Comparison of ENCODE assay signal across 22 mouse cellular contexts in the genomic region with DNA sequence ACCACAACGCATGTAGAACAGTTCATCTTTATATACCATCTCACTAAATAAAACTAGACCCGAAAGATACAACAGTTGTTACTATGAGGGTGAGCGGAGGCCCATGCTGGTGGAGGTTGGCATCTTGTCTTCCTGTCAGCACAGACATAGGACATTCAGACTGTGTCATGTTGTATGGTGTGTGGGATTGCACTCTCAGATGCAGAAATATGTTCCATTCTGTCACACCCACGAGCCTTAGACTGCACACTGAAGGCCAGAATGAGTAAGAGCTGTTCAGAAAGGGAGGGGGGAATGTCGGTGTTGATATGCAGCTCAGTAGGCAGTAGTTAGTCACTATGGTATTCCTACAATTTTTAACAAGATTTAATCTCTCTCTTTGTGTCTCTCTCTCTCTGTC. TPM values are rescaled to one million over a fixed set of nuclear protein-coding genes. Genes with fewer than 3 reads are reported as not detected.
DNase-seq lines count a peak whose midpoint lies in the region; ATAC-seq and TF ChIP-seq lines count a peak whose summit lies in the region.
"Had no signal": no experiment of that assay in that cellular context is flagged by ENCODE, and none has a peak within 500 bp of the region (broad histone marks: within the 10 kb centered on the region; RNA-seq: fewer than 3 reads in every experiment).

No protein-coding gene starts in this region.

- no peak overlapping the region for H3K9ac ChIP-seq in stomach, postnatal 0 days (ENCODE audit: low read length)
- H3K9ac ChIP-seq: forebrain, embryonic 12.5 days; heart, embryonic 15.5 days; limb, embryonic 12.5 days; liver, embryonic 13.5 days; lung, embryonic 15.5 days; midbrain, embryonic 15.5 days had no signal

- H3K4me1 ChIP-seq in stomach, postnatal 0 days (replicated peaks; ENCODE audit: control insufficient read depth, insufficient read depth) = no peaks in the 10 kb centered on the region
- H3K4me1 ChIP-seq: forebrain, embryonic 12.5 days; heart, embryonic 15.5 days; limb, embryonic 12.5 days; liver, embryonic 13.5 days; lung, embryonic 15.5 days had no signal

- TF ChIP-seq EP300 in stomach, postnatal 0 days (optimal IDR thresholded peaks at IDR 0.05) = no peak

- H3K27me3 ChIP-seq in stomach, postnatal 0 days (ENCODE audit: control insufficient read depth, insufficient read depth, low read length) = no peaks in the 10 kb centered on the region
- H3K27me3 ChIP-seq: forebrain, embryonic 12.5 days; heart, embryonic 15.5 days; limb, embryonic 12.5 days; liver, embryonic 13.5 days; lung, embryonic 15.5 days; midbrain, embryonic 15.5 days had no signal

- no peak for TF ChIP-seq CTCF in stomach, postnatal 0 days (IDR thresholded peaks at IDR 0.05; ENCODE audit: low read depth)

- ATAC-seq in stomach, postnatal 0 days (ENCODE audit: low FRiP score, low TSS enrichment) = no peak
- ATAC-seq: midbrain, embryonic 15.5 days had no signal

- H3K9me3 ChIP-seq in stomach, postnatal 0 days (ENCODE audit: control insufficient read depth, low read length) = no peaks in the 10 kb centered on the region
- H3K9me3 ChIP-seq: forebrain, embryonic 12.5 days; heart, embryonic 15.5 days; limb, embryonic 12.5 days; liver, embryonic 13.5 days; lung, embryonic 15.5 days; midbrain, embryonic 15.5 days had no signal

- H3K4me2 ChIP-seq in stomach, postnatal 0 days (replicated peaks; ENCODE audit: low read depth) = no peak overlapping the region
- H3K4me2 ChIP-seq: forebrain, embryonic 12.5 days; heart, embryonic 15.5 days; limb, embryonic 12.5 days; liver, embryonic 13.5 days; lung, embryonic 15.5 days; midbrain, embryonic 15.5 days had no signal

- H3K4me3 ChIP-seq in stomach, postnatal 0 days (ENCODE audit: low read depth, low read length) = no peak overlapping the region
- H3K4me3 ChIP-seq: forebrain, embryonic 12.5 days; gastrocnemius, adult 2 months; heart, embryonic 15.5 days; limb, embryonic 12.5 days; liver, embryonic 13.5 days; lung, embryonic 15.5 days; midbrain, embryonic 15.5 days had no signal

- DNase-seq in right cerebral cortex, adult 18-20 months = peak; percentile 73
- DNase-seq in right cerebral cortex, postnatal 4 days = no peak
- DNase-seq in gonadal fat pad, adult 2 months (ENCODE audit: low read depth) = peak; percentile 14
- DNase-seq in left cerebral cortex, postnatal 14 days (ENCODE audit: low spot score in 2 of 2) = peak; percentile 29 to 80
- DNase-seq in kidney, adult 11 months = no peak
- no peak for DNase-seq in stomach, postnatal 0 days (ENCODE audit: low spot score)
- no peak for DNase-seq in urinary bladder, postnatal 14 days (ENCODE audit: low spot score)
- DNase-seq: cerebellum, adult 9-11 months; gastrocnemius, adult 2 months; heart, adult 18-20 months; kidney, adult 2 months; kidney, postnatal 25 days; liver, embryonic 13.5 days; thymus, adult 2 months had no signal

- no peak overlapping the region for H3K27ac ChIP-seq in stomach, postnatal 0 days (replicated peaks)
- H3K27ac ChIP-seq: forebrain, embryonic 12.5 days; gastrocnemius, adult 2 months; heart, embryonic 15.5 days; limb, embryonic 12.5 days; liver, embryonic 13.5 days; lung, embryonic 15.5 days; midbrain, embryonic 15.5 days had no signal

- intact Hi-C loops in left cerebral cortex, postnatal 14 days (cut with DNase I) = no loop called here

- 67% methylated on average over 5 of the region's 5 CpGs for WGBS in stomach, postnatal 0 days

- no peaks in the 10 kb centered on the region for H3K36me3 ChIP-seq in stomach, postnatal 0 days (ENCODE audit: control insufficient read depth, insufficient read depth, low read length)
- H3K36me3 ChIP-seq: forebrain, embryonic 12.5 days; G1E; heart, embryonic 15.5 days; limb, embryonic 12.5 days; liver, embryonic 13.5 days; lung, embryonic 15.5 days; midbrain, embryonic 15.5 days had no signal

RNA-seq across cellular contexts. Expression of a gene that starts 9.9 kb away (rescaled TPM):
- 0.01 TPM in 1 of 2 replicates, not detected in the other for polyA plus RNA-seq in gonadal fat pad, adult 2 months (2012; rRNA removed)
- total RNA-seq in left cerebral cortex, postnatal 14 days (2021) = 100 to 1,000 TPM; 123 to 142 TPM
- 0.39 and 0.41 TPM in 2 replicates for polyA plus RNA-seq in stomach, postnatal 0 days (2015; fragmentation: Nextera tagmentation; extraction: Ambion mirVana)
- total RNA-seq: gastrocnemius, adult 2 months; heart, adult 18-20 months; hematopoietic stem cell, adult 5-6 weeks; megakaryocyte progenitor cell, adult 5-6 weeks had no signal
- polyA plus RNA-seq: G1E; kidney, adult 2 months; thymus, adult 2 months had no signal

Comparison
In these comparisons a context has a peak if more than half of its experiments do, and no peak if none do; other contexts are left out.
1. DNase-seq: peak in right cerebral cortex, adult 18-20 months (single experiment), gonadal fat pad, adult 2 months (single experiment) and left cerebral cortex, postnatal 14 days (2 of 2); none in right cerebral cortex, postnatal 4 days (single experiment), kidney, adult 11 months (single experiment), stomach, postnatal 0 days (single experiment) and urinary bladder, postnatal 14 days (single experiment).